Mouse (Mus musculus) mouse trophoblast stem cell (cell line): ENCODE measurements around the gene Oxgr1.

Experiments used
- in situ Hi-C, 2 experiments: fragments of 300-500 bp; cut with MseI, MboI; formaldehyde crosslinking; loops; 2 replicates in 1 of 2; 3 replicates in 1 of 2; pipeline ENCODE4 v1.15.1; 2025

Gene Oxgr1

DNA sequence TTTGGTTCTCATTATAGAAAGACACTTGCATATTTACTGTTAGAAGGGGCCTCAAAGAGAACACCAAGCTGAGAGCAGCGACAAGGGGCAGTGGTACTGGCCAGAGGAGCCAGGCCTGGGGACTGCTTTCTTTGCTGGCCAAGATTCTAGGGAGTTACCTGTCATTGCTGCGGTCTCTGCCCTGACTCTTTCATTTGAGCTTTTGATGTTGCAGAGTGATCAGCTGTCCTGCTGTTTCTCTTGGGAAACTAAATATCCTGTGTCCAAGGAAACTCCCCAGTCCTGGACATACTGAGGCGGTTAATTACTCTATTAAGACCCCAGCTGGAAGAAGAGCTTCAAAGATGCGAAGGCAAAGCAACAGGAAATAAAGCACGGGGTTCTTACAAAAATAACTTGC is 60.9 kb downstream of the Oxgr1 start:
- in situ Hi-C loops, result no loop called here

DNA sequence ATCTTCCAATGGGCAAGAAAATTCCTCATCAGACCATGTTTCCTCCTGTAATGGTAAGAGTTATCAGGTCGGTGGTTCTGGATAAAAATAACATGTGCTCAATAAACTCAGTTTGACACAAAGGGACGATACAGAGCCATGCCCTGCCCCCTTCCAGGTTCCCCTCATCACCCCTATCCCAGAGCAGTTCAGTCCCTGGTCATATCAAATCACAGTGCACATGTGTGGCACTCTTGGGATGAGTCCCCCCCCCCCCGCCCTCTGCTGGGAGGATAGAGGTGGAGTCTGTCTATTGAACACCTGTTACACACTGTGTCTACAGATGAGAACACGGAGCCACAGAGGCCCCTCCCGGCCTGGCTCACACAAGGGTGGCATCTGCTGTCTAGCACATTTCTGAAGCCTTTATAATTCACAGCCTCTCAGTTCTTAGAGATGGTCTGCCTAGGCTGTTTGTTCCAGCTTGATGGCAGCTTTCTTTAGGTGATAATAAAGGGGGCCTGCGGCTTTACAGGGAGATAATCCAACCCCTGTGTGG is 61.5 kb downstream of the Oxgr1 start:
- in situ Hi-C loops, result no loop called here
